ENCODE assay signal across 18 mouse cellular contexts in the genomic region with DNA sequence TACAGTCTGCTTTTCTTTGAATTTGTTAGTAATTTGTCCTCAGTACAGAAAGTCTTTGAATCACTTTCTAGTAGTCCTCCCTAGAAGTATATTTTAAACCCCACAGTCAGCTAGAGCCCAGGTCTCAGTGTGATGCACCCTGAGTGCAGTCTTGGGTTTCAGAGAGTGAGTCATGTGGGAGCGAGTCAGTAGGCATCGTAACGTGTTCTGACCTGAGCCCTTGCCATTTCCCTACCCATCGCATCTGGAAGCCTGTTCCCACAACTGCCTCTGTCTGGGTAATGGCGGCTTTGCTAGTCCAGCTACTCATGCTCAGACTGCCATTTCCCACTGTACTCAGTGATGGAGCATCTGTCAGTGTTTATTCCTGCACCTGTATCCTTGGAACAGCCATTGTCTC. TPM values are rescaled to one million over a fixed set of nuclear protein-coding genes. Genes with fewer than 3 reads are reported as not detected.
A peak's percentile ranks its signal among the peaks of the same experiment; 100 is the strongest.
DNase-seq lines count a peak whose midpoint lies in the region; ATAC-seq lines count a peak whose summit lies in the region.
"Had no signal": no experiment of that assay in that cellular context is flagged by ENCODE, and none has a peak within 500 bp of the region (broad histone marks: within the 10 kb centered on the region; RNA-seq: fewer than 3 reads in every experiment).

No protein-coding gene starts in this region.

- peaks cover 49% of the 10 kb centered on the region for H3K4me1 ChIP-seq in heart, embryonic 15.5 days (replicated peaks)
- H3K4me1 ChIP-seq in neural tube, embryonic 15.5 days, result peaks cover 17% of the 10 kb centered on the region
- peaks cover 15% of the 10 kb centered on the region for H3K4me1 ChIP-seq in forebrain, embryonic 13.5 days

- WGBS in heart, embryonic 15.5 days, result 84% methylated on average over 5 of the region's 5 CpGs
- 90% methylated on average over 5 of the region's 5 CpGs for WGBS in neural tube, embryonic 15.5 days
- 90% methylated on average over 5 of the region's 5 CpGs for WGBS in forebrain, embryonic 13.5 days

- H3K9ac ChIP-seq in heart, embryonic 15.5 days, result no peak overlapping the region
- H3K9ac ChIP-seq in neural tube, embryonic 15.5 days (replicated peaks), result no peak overlapping the region
- H3K9ac ChIP-seq in forebrain, embryonic 13.5 days, result no peak overlapping the region
- H3K9ac ChIP-seq: embryonic facial prominence, embryonic 13.5 days; hindbrain, embryonic 12.5 days had no signal

- H3K4me2 ChIP-seq in heart, embryonic 15.5 days, result no peak overlapping the region
- no peak overlapping the region for H3K4me2 ChIP-seq in neural tube, embryonic 15.5 days
- no peak overlapping the region for H3K4me2 ChIP-seq in forebrain, embryonic 13.5 days
- H3K4me2 ChIP-seq: embryonic facial prominence, embryonic 13.5 days; hindbrain, embryonic 12.5 days had no signal

- H3K36me3 ChIP-seq in heart, embryonic 15.5 days, result peaks cover 96% of the 10 kb centered on the region
- H3K36me3 ChIP-seq in neural tube, embryonic 15.5 days, result peaks cover 88% of the 10 kb centered on the region
- peaks cover 99% of the 10 kb centered on the region for H3K36me3 ChIP-seq in forebrain, embryonic 13.5 days (ENCODE audit: poor library complexity, severe bottlenecking)

- H3K4me3 ChIP-seq in heart, embryonic 15.5 days, result no peak overlapping the region
- no peak overlapping the region for H3K4me3 ChIP-seq in neural tube, embryonic 15.5 days (replicated peaks)
- H3K4me3 ChIP-seq in forebrain, embryonic 13.5 days, result no peak overlapping the region
- H3K4me3 ChIP-seq: embryonic facial prominence, embryonic 13.5 days; gastrocnemius, adult 2 months; hindbrain, embryonic 12.5 days had no signal

- DNase-seq in heart, adult 8-10 months (ENCODE audit: low spot score), result no peak
- no peak for DNase-seq in neural tube, embryonic 10.5 days (ENCODE audit: extremely low spot score, low spot score)
- DNase-seq in NIH3T3 (ENCODE audit: low read depth), result peak; percentile 44
- no peak for DNase-seq in ovary, postnatal 10 days (ENCODE audit: low spot score)
- DNase-seq: cerebellum, adult 11-12 months; cerebellum, adult 9-11 months; gastrocnemius, adult 2 months; gastrocnemius, postnatal 25 days had no signal

- peak overlapping the region; percentile 35 for H3K27ac ChIP-seq in heart, embryonic 15.5 days
- H3K27ac ChIP-seq in neural tube, embryonic 15.5 days (replicated peaks), result 0 out of 2 replicates have a peak overlapping the region, but pooled peaks have one; percentile 23
- H3K27ac ChIP-seq in forebrain, embryonic 13.5 days, result no peak overlapping the region
- H3K27ac ChIP-seq: gastrocnemius, adult 2 months; hindbrain, embryonic 12.5 days had no signal

- no peaks in the 10 kb centered on the region for H3K27me3 ChIP-seq in heart, embryonic 15.5 days
- no peaks in the 10 kb centered on the region for H3K27me3 ChIP-seq in neural tube, embryonic 15.5 days (replicated peaks)
- H3K27me3 ChIP-seq in forebrain, embryonic 13.5 days, result no peaks in the 10 kb centered on the region
- H3K27me3 ChIP-seq: embryonic facial prominence, embryonic 13.5 days; hindbrain, embryonic 12.5 days had no signal

- H3K9me3 ChIP-seq in heart, embryonic 15.5 days (replicated peaks), result no peaks in the 10 kb centered on the region
- no peaks in the 10 kb centered on the region for H3K9me3 ChIP-seq in neural tube, embryonic 15.5 days (replicated peaks)
- no peaks in the 10 kb centered on the region for H3K9me3 ChIP-seq in forebrain, embryonic 13.5 days (replicated peaks)
- H3K9me3 ChIP-seq: embryonic facial prominence, embryonic 13.5 days; G1E; hindbrain, embryonic 12.5 days had no signal

- no peak for ATAC-seq in heart, embryonic 15.5 days (replicated peaks; ENCODE audit: insufficient number of reproducible peaks, insufficient read depth, low FRiP score, low read depth)
- no peak for ATAC-seq in neural tube, embryonic 15.5 days (ENCODE audit: low FRiP score)
- no peak for ATAC-seq in forebrain, embryonic 13.5 days
- ATAC-seq: activated CD4-positive, CD25-positive, alpha-beta regulatory T cell, adult 4 months; CD4-positive, CD25-positive, alpha-beta regulatory T cell, adult 4 months; hindbrain, embryonic 16.5 days; inflammation-experienced regulatory T-cells, adult 6 months had no signal

RNA-seq across cellular contexts. Expression of gene Ctnnb1, which starts 29.0 kb away (rescaled TPM):
- 284 and 370 TPM in 2 replicates for polyA plus RNA-seq in heart, embryonic 15.5 days (2015; fragmentation: Nextera tagmentation; extraction: Ambion mirVana)
- total RNA-seq in heart, adult 8-10 months (2022), result 100 to 1,000 TPM; 398 to 437 (median 405) TPM
- 288 and 326 TPM in 2 replicates for polyA plus RNA-seq in neural tube, embryonic 15.5 days (2015; fragmentation: Nextera tagmentation; extraction: Ambion mirVana)
- polyA plus RNA-seq in forebrain, embryonic 13.5 days (2015; fragmentation: Nextera tagmentation; extraction: Ambion mirVana), result 645 and 673 TPM in 2 replicates
